Mouse (Mus musculus) kidney, embryonic 14.5 days (tissue): ENCODE measurements around the gene Ccin. TPM values are rescaled to one million over a fixed set of nuclear protein-coding genes. Genes with fewer than 3 reads are reported as not detected.

Experiments used
- polyA plus RNA-seq: library from polyadenylated mRNA; unstranded; fragments of >200 nt; fragmentation: Nextera tagmentation; extraction: Ambion mirVana; gene quantifications from 2 replicates; pipeline ENCODE4 v1.2.1, GENCODE M21; 2014

Gene Ccin
- polyA plus RNA-seq, 1 experiment from 2014 or later: not detected

Other genes with a start within 250 kb of the Ccin start
- not detected in 2 replicates for gene Olfr159, start 212.5 kb upstream of the Ccin start, polyA plus RNA-seq
- not detected in 2 replicates for gene Olfr156, start 159.6 kb upstream of the Ccin start, polyA plus RNA-seq
- not detected in 2 replicates for gene Olfr157, start 143.3 kb upstream of the Ccin start, polyA plus RNA-seq
- not detected in 2 replicates for gene Olfr155, start 131.9 kb upstream of the Ccin start, polyA plus RNA-seq
- gene Reck, start 108.0 kb upstream of the Ccin start, polyA plus RNA-seq: 16.9 and 26.2 TPM in 2 replicates
- gene Glipr2, start 26.1 kb upstream of the Ccin start, polyA plus RNA-seq: 51.4 and 63.6 TPM in 2 replicates
- gene Clta, start 21.0 kb downstream of the Ccin start, polyA plus RNA-seq: 242 and 272 TPM in 2 replicates
- gene Gne, start 100.7 kb downstream of the Ccin start, polyA plus RNA-seq: 14.4 and 23.2 TPM in 2 replicates